Mouse (Mus musculus) splenic B cell, adult 2 months (primary cell): ENCODE measurements around the gene Antxr2.

ENCODE experiments used
- DNase-seq: peaks from one replicate; pipeline ENCODE4 v3.0.0-alpha.2; 2011; ENCODE audit warnings: low read depth, low spot score
- H3K27me3 ChIP-seq: 2 replicates; pipeline ENCODE4 v1.6.1; 2012; ENCODE audit warnings: mild to moderate bottlenecking, low read length, moderate library complexity, mixed read lengths; ENCODE audit not compliant: control insufficient read depth, poor library complexity, insufficient read depth, severe bottlenecking
- H3K36me3 ChIP-seq: 2 replicates; pipeline ENCODE4 v1.6.1; 2012; ENCODE audit warnings: mild to moderate bottlenecking, low read length, moderate library complexity, mixed read lengths; ENCODE audit not compliant: control insufficient read depth, poor library complexity, insufficient read depth, severe bottlenecking

Antxr2 gene

DNA sequence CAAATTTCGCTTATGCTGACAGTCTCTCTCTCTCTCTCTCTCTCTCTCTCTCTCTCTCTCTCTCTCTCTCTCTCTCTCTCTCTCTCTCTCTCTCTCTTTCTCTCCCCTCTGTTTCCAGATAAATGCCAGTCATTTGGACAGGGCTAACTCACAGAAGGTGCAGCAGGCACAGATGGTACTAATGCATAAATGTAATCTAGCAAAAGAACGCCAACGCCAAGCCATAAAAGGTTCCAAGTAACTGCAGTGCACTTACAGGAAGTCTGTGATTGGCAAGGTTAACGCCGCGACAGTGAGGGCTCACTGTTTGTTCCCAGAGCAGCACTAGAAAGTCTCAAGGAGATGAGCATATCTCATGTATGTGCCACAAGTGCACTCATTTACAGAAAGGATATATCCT, 123.4 kb downstream of the Antxr2 start:
- H3K36me3 ChIP-seq, result no peaks in the 10 kb centered on the region
- no peaks in the 10 kb centered on the region; the same call in 1 of the 2 replicates for H3K27me3 ChIP-seq
- DNase-seq, result no peak

DNA sequence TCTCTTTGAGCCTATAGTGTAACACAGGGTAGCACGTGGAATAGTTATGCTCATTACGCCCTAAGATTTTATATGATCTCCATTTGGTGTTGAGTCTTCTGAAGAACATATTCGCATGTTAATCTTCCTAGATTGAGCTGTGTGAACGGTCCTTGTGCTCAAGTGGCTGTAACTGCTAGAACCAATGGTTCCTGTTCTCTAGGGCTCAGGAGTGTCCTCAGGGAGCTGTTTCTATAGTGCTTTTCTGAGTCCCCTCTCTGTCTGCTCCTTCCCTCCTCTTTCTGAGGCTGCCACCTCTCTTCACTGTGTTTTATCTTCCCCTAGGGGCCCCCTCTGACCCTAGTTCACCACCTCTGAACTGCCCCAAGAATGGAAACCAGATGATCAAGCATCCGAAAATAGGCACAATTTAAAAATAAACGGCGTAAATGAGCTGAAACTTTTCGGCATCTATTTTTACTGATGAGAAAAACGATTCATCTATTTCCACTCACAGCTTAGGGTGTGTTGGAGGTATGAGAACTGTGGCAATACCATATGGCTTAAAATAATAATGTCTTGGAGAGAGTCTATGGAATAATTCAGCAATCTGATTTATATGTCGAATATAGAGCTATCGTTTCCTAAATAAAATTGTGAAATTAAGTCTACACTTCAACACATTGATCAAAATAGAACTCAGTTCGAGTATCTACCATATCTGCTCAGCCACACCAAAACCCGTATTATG, 124.1 kb downstream of the Antxr2 start:
- DNase-seq, result peak; percentile 18
- Histone ChIP-seq H3K27me3 (no peaks in the 10 kb centered on the region; the same call in 1 of the 2 replicates), H3K36me3 (no peaks in the 10 kb centered on the region)

DNA sequence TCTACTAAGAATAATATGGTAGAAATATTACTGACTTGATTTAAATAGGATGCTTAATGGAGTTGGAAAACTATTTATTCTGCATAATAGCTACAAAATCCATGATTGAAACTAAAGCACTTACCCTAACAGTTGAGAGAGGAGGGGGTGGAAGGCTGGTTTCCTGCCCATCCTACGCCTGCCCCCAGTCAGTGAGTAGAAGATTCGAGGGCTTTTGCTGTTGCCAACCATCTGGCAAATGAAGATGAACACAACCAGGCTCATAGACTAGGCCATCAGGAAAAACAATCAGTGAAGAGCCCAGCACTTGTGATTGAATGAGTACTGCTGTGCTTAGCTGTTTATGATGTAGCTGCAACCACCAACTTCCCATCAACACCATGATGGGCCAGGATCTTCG, 125.0 kb downstream of the Antxr2 start:
- H3K27me3 ChIP-seq, result no peaks in the 10 kb centered on the region; the same call in 1 of the 2 replicates
- no peak for DNase-seq
- no peaks in the 10 kb centered on the region for H3K36me3 ChIP-seq

DNA sequence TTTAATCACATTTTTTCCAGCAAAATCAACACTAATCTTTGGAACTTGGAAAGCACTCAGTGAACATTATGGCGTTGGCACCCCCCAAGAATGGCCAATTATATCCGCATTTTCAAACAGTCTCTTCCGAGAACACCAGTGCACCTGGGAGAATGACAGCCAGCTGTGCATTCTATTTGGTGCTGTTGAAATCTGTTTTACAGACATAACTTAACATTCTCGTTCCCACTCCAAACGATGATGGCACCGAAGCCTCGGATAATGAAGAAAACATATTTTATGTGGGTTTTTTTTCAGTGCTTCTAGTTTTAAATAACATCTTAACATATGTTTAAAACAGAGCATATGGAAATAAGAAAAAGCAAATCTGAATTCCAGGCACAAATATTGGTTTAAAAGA, 129.7 kb downstream of the Antxr2 start:
- DNase-seq, result no peak
- Histone ChIP-seq H3K36me3 (no peaks in the 10 kb centered on the region), H3K27me3 (no peaks in the 10 kb centered on the region)

DNA sequence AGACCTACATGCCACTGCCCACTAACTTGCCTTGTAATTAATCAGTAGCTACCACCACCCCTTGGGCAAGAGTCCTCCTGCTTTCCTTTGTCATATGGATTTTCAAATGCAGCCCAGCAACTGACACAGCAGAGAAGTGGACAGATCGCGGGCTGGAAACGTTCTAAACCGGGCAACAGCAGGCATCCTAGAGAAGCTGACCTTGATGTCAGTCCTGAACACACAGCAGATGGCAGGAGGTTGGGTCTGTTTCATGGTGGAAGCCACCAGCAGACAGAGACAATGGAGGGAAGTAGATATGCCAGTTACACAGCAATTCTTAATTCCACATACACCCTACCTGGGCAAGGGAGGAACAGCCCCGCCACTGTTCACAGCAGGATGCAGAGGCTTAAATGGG, 131.5 kb downstream of the Antxr2 start:
- DNase-seq, result no peak
- H3K36me3 ChIP-seq, result no peaks in the 10 kb centered on the region
- no peaks in the 10 kb centered on the region for H3K27me3 ChIP-seq

DNA sequence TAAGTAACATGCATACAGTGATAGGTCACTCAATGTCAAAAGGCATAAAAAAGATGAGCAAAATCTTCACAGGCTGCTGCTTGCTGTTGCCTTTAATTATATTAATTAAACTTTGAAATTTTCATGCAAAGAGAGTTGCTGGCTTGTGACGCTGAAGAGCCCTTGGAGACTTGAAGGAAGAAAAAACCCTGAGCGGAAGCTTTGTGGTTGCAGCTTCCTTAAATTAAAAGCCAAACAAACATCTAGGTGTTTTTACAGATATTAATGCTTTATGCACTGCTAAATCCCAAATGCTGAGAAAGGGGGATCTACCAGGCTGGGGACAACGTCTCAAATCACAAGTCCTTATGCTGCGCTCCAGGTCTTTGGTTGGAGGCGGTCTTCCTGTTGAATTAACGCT, 145.4 kb downstream of the Antxr2 start:
- DNase-seq, result peak; percentile 80
- Histone ChIP-seq H3K36me3 (no peaks in the 10 kb centered on the region), H3K27me3 (no peaks in the 10 kb centered on the region)

DNA sequence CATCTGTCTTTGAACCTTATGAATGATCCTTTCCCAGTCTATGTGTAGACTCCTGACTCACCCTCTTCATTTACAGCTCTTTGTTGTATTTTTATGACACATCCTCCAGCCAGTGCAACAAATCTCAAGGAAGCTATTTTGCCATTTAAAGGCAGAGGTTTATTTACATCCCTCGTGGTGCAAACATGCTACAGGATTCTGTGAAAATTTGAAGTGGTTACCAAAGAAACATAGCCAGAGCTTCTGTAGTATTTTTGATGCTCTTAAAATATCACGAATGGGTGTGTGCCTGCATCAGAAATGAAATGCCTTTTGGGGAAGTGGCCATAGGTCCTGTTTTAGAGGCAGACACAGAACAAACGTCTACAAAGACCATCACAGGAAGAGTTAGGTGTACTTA, 146.7 kb downstream of the Antxr2 start:
- peak; percentile 49 for DNase-seq
- no peaks in the 10 kb centered on the region for H3K27me3 ChIP-seq
- H3K36me3 ChIP-seq, result no peaks in the 10 kb centered on the region

DNA sequence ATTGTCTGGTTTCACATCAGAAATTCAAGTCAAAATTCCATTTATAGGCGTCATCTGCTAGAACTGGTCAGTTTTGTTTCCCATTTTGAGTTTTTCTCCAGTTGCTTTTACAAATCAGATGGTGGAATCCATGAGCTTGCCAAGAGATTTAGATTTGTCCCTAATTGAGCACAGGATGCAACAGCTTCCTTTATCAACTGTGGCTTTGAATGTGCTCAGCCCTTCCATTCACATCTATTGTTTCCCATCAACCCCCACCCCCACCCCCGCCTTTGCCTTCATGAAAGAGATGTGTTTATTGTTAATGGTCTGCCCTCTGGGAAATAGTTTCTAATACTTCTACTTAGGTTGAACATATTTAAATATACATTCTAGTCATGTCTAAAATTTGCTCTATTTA, 149.4 kb downstream of the Antxr2 start:
- Histone ChIP-seq H3K27me3 (no peaks in the 10 kb centered on the region), H3K36me3 (no peaks in the 10 kb centered on the region)
- DNase-seq, result no peak

DNA sequence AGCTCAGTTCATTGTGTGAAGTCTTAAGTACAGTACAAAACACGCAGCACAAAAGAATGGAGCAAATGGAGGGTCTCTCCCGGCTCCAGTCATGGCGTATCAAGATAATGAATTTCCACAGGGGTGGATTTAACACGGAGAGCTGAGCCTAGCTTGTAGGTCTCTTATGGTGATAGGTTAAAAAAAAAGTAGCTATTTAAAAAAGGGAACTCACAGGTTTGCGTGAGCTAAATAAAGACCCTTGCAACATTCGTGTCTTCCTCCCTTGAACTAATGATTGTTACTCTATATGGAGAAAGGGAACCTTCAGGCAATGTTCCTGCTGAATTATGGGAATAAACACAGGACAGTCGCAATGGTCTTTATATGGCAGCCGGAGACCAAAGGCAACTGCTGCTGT, 150.7 kb downstream of the Antxr2 start:
- Histone ChIP-seq H3K36me3 (no peaks in the 10 kb centered on the region), H3K27me3 (no peaks in the 10 kb centered on the region)
- no peak for DNase-seq

DNA sequence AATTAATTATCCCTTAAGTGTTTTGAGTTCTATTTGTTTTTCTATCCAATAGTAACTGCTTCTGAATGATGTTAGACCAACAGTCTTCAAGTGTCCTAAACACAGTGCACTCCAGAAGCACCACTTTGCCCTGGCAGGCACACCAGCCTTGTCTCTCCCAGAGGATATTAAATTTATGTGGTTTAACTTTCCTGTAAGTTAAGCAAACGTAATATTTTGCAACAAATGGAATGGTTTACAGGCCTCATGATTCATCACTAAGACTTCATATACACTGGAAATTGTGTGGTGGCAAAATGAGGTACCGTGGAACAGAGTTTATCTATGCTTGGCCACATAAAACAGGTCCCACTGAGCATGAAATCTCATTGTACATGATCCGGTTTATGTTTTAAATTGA, 152.0 kb downstream of the Antxr2 start:
- no peaks in the 10 kb centered on the region for H3K36me3 ChIP-seq
- H3K27me3 ChIP-seq, result no peaks in the 10 kb centered on the region
- no peak for DNase-seq

DNA sequence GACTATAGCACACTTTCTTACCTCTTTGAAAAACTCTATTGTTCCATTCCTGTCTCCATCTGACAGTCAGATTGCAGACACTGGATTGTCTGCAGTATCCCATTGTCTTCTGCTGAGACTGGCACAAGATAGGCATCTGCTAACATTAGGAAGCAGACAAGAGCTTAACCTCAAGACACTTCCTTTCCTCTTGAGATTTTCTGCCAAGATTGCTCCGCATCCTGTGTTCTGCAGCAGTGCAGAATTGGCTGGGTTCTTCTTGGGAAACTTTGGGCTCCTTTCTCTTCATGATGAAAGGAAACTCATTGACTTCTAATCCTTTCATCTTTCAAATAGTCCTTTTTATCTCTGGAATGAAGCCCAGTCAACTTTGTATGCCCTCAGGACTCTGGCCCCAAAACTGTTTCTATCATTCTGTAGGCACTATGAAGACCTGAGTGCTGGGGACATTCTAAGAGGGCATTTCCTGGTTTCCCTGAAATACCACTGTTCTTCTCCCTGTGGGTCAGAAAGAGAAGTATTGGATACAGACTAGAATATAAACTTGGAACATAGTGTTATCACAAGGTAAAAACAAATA, 152.5 kb downstream of the Antxr2 start:
- no peak for DNase-seq
- Histone ChIP-seq H3K27me3 (no peaks in the 10 kb centered on the region), H3K36me3 (no peaks in the 10 kb centered on the region)

DNA sequence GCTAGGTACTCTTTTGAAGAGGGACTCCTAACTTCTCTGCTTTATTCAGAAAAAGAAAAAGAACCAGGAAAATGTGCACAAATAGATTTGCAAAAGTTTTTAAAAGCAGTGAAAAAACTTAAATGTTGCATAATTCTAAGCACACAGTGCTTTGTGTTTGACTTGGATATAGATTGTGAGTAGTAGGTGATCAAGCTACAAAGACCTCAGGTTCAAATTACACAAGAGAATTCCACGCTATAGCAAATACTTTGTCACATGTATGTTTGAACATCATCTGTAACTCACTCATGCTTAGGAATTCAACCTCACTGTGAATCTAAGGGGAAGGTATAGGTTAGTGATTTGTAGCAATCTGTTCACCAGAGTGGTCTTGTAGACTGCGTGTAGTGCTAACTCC, 153.9 kb downstream of the Antxr2 start:
- no peaks in the 10 kb centered on the region for H3K36me3 ChIP-seq
- no peak for DNase-seq
- H3K27me3 ChIP-seq, result no peaks in the 10 kb centered on the region

DNA sequence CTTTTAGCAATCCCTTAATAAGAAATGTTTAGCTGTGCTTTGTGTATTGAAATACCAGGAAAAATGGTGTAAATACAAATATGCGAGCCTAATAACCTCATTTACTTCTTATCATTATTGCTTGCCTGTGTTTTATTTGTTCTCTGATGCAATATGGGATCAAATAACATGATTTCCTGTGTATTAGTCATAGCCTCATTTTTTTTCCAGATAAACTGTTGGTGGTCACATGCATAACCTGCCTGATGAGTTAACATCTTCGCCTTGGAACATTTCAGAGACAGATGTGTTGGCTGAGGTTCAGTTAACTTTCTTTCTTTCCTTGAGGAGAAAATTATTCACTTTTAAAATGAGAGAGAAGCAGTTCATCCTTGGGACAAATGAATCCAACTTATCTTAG, 162.9 kb downstream of the Antxr2 start:
- Histone ChIP-seq H3K36me3 (no peaks in the 10 kb centered on the region), H3K27me3 (no peaks in the 10 kb centered on the region)
- DNase-seq, result no peak

DNA sequence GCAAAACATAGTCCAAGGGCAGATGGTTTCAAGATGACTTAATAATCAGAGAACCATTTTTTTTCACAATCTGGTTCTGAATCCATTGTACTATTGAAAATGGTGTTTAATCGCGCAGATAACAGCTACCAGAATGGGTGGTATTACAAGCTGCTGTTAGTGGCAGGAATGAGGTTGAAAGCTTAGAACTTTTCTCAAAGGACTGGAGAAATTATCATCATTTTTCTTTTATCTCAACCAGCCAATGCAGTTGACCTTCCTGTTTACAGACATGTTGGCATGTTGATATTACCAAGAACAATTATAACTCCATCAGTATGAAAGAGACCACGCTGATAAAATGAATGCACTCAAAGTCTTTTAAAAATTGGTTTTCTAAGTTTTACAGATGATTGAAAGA, 163.9 kb downstream of the Antxr2 start:
- no peaks in the 10 kb centered on the region for H3K27me3 ChIP-seq
- no peak for DNase-seq
- no peaks in the 10 kb centered on the region for H3K36me3 ChIP-seq

DNA sequence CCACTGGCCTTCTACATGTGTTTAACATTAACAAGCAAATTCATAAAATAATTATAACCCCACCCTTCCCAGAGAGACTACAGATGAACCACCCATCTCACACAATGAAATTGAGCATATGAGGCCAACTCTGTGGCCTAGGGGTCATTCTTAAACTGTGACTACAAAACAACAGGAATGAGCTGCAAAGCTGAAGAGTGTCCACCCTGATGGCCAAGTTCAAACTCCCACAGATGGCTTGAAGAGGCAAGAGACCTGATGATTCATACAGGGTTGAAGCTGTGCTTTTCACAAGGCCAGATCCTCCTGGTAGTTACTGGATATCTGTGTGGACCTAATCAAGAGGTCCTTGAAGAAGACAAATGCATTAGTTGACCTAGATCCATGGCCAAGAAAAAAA, 173.7 kb downstream of the Antxr2 start:
- Histone ChIP-seq H3K27me3 (no peaks in the 10 kb centered on the region), H3K36me3 (no peaks in the 10 kb centered on the region)
- DNase-seq, result no peak
